Mouse (Mus musculus) hindbrain, embryonic 13.5 days (tissue): ENCODE measurements around the gene Otor. TPM values are rescaled to one million over a fixed set of nuclear protein-coding genes. Genes with fewer than 3 reads are reported as not detected.

Experiments
- polyA plus RNA-seq: library from polyadenylated mRNA; unstranded; fragments of >200 nt; fragmentation: Nextera tagmentation; extraction: Ambion mirVana; gene quantifications from 2 replicates; pipeline ENCODE4 v1.2.1, GENCODE M21; 2015

The Otor gene
- polyA plus RNA-seq, 1 experiment from 2014 or later: 1.9 TPM

Other genes with a start within 250 kb of the Otor start
- 4.2 and 4.3 TPM in 2 replicates for gene Kif16b, start 176.9 kb upstream of the Otor start, polyA plus RNA-seq
- gene Snrpb2, start 15.4 kb upstream of the Otor start, polyA plus RNA-seq: 70.4 and 72.1 TPM in 2 replicates